Mouse (Mus musculus) embryonic facial prominence, embryonic 12.5 days (tissue): Measurements from ENCODE around the gene Fgd5. TPM values are rescaled to one million over a fixed set of nuclear protein-coding genes. Genes with fewer than 3 reads are reported as not detected.
"Not testable (repeated sequence)": the region's sequence is repeated elsewhere in the genome, so short reads cannot be mapped to it uniquely, and the experiment has no call there.

Experiments
- ATAC-seq: fragments of 200-750 bp; cut with Nextera tagmentation; 2 replicates; pipeline ENCODE4 v1.8.0; 2017; ENCODE audit not compliant: insufficient number of reproducible peaks, insufficient read depth, low FRiP score, low TSS enrichment
- H3K27ac ChIP-seq: fragments of 300-500 bp; sonication (generic); 2 replicates; pipeline ENCODE4 v1.5.1; 2016; ENCODE audit warnings: mild to moderate bottlenecking
- H3K27me3 ChIP-seq: fragments of 300-500 bp; sonication (generic); 2 replicates; pipeline ENCODE4 v1.6.1; 2016; ENCODE audit warnings: mild to moderate bottlenecking, moderate library complexity
- H3K36me3 ChIP-seq: fragments of 300-500 bp; sonication (generic); 2 replicates; pipeline ENCODE4 v1.6.1; 2016; ENCODE audit warnings: mild to moderate bottlenecking
- H3K4me1 ChIP-seq: fragments of 300-500 bp; sonication (generic); 2 replicates; pipeline ENCODE4 v1.6.1; 2016
- H3K4me2 ChIP-seq: fragments of 300-500 bp; sonication (generic); replicated peaks from 2 replicates; pipeline ENCODE4 v1.6.1; 2016; ENCODE audit warnings: mild to moderate bottlenecking, moderate library complexity
- H3K4me3 ChIP-seq: fragments of 300-500 bp; sonication (generic); 2 replicates; pipeline ENCODE4 v1.5.1; 2016; ENCODE audit warnings: mild to moderate bottlenecking
- H3K9ac ChIP-seq: fragments of 300-500 bp; sonication (generic); 2 replicates; pipeline ENCODE4 v1.6.1; 2016; ENCODE audit warnings: mild to moderate bottlenecking, moderate library complexity
- H3K9me3 ChIP-seq: fragments of 300-500 bp; sonication (generic); 2 replicates; pipeline ENCODE4 v1.6.1; 2016; ENCODE audit warnings: mild to moderate bottlenecking, moderate library complexity
- WGBS: fragments of 180-500 bp; shearing (Covaris S2); methylation state at CpG from one replicate; pipeline ENCODE4 v1.1.7; 2016; 5-methylcytosine and 5-hydroxymethylcytosine counted together
- polyA plus RNA-seq: library from polyadenylated mRNA; unstranded; fragments of >200 nt; fragmentation: Nextera tagmentation; extraction: Ambion mirVana; gene quantifications from 2 replicates; pipeline ENCODE4 v1.2.1, GENCODE M21; 2016

Gene Fgd5
- polyA plus RNA-seq, result 10.1 and 10.2 TPM in 2 replicates

DNA sequence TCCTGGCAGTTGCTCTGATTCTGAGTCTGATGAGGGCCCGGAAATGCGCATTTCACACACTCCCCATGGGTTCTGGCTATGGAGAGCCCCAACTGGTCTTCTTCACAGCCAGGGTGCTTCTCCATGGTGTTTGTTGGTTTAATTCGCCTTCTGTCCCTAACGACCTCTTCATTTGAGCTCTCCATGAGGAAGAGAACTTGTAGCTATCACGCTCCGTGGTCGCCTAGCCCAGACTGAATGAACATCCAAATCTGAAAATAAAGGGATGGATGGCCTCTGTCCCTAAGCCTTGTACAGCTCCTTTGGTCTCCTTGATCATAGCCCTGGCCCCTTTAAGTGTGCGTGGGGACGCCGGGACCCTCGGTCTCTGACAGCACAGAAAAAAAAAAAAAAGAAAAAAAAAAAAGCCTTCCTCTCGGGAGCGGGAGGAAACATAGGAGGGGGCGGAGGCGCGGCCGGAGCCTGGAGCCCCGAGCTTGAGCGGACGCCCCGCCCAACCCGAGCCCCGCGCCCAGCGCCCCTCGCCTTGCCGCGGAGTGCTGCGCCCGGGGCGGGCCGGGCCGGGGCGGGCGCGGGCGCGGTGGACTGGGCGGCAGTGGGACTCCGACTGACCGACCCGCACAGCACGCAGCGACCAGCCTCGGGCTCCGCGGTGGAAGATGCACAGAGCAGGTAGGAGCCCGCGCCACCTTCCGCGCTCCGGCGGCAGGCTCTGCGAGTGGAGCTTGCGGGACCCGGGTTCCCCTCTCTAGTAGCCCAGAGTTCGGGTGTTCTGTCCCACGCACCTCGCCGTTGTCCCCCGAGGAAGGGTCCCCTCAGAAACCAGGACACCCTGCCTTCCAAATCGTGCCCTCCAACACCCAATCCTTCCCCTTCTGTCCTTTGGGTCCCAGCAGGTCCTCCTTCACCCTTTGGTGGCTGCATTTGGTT is at the start of gene Fgd5:
TSS of gene Fgd5 (plus strand) at position 508 of the 930 bp plus-strand sequence.
- Histone ChIP-seq H3K4me2 (peak within 1 kb of the TSS; percentile 92), H3K4me3 (peak within 1 kb of the TSS; percentile 58), H3K9me3 (no peaks in the 10 kb centered on the region), H3K27me3 (peaks cover 37% of the 10 kb centered on the region), H3K9ac (peak within 1 kb of the TSS; percentile 51), H3K4me1 (peaks cover 7% of the 10 kb centered on the region; the same call in 1 of the 2 replicates), H3K36me3 (no peaks in the 10 kb centered on the region), H3K27ac (no peak within 1 kb of the TSS)
- WGBS, result 2% methylated on average over 48 of the region's 62 CpGs
- ATAC-seq, result peak; percentile 61; the same call in 1 of the 2 replicates

GRCm38 (mm10) chr6:91931231-91931630 is 47.4 kb upstream of the Fgd5 start:
- H3K9ac ChIP-seq, result no peak overlapping the region
- no peaks in the 10 kb centered on the region for H3K9me3 ChIP-seq
- no peak for ATAC-seq
- no peak overlapping the region for H3K27ac ChIP-seq
- H3K27me3 ChIP-seq, result no peaks in the 10 kb centered on the region
- WGBS, result 80% methylated on average over 5 of the region's 5 CpGs
- no peak overlapping the region for H3K4me2 ChIP-seq
- no peaks in the 10 kb centered on the region for H3K36me3 ChIP-seq
- H3K4me1 ChIP-seq, result no peaks in the 10 kb centered on the region
- no peak overlapping the region for H3K4me3 ChIP-seq

- ATAC-seq, result no peak
- no peaks in the 10 kb centered on the region for H3K36me3 ChIP-seq
- H3K27me3 ChIP-seq, result no peaks in the 10 kb centered on the region
- no peaks in the 10 kb centered on the region for H3K9me3 ChIP-seq
- WGBS, result 62% methylated on average over 4 of the region's 4 CpGs
- no peak overlapping the region for H3K27ac ChIP-seq
- no peak overlapping the region for H3K4me2 ChIP-seq
- no peak overlapping the region for H3K9ac ChIP-seq
- peaks cover 6% of the 10 kb centered on the region; the same call in 1 of the 2 replicates for H3K4me1 ChIP-seq
- H3K4me3 ChIP-seq, result no peak overlapping the region
Observed at GRCm38 (mm10) chr6:91938491-91938890, 40.2 kb upstream of the Fgd5 start.

- no peaks in the 10 kb centered on the region for H3K36me3 ChIP-seq
- H3K9me3 ChIP-seq, result no peaks in the 10 kb centered on the region
- H3K27ac ChIP-seq, result no peak overlapping the region
- no peak for ATAC-seq
- H3K27me3 ChIP-seq, result no peaks in the 10 kb centered on the region
- H3K4me1 ChIP-seq, result 0 out of 2 replicates have a peak, but pooled peaks cover 1% of the 10 kb centered on the region
- no peak overlapping the region for H3K4me2 ChIP-seq
- 88% methylated on average over 2 of the region's 2 CpGs for WGBS
- H3K4me3 ChIP-seq, result no peak overlapping the region
- H3K9ac ChIP-seq, result no peak overlapping the region
Observed at GRCm38 (mm10) chr6:91948426-91948825, 30.3 kb upstream of the Fgd5 start.

DNA sequence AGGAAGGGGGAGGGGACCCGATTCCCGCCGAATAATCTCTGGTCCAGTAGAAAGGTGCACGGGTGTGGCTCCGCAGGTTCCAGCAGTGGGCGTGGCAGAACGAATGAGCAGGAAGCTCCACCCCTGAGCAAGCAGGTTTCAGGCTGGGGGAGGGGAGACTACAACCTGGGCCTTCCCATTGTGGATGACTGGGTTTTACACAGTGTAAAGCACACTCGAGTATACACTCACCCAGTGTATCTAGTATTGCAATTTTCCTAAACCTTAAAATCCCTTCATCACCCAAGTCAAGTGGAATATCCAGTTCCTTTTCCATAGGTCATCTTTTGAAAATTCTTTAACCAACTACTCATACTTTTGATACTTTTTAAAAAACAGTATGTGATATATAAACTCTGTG is 20.7 kb upstream of the Fgd5 start:
- not testable (repeated sequence) for ATAC-seq
- WGBS, result 15% methylated on average over 3 of the region's 8 CpGs

GRCm38 (mm10) chr6:91960028-91960811 is 18.5 kb upstream of the Fgd5 start:
- Histone ChIP-seq H3K27ac (peak overlapping the region; percentile 32; the same call in 1 of the 2 replicates), H3K4me2 (no peak overlapping the region; the same call in 1 of the 2 replicates), H3K9me3 (no peaks in the 10 kb centered on the region), H3K9ac (no peak overlapping the region), H3K27me3 (no peaks in the 10 kb centered on the region), H3K36me3 (no peaks in the 10 kb centered on the region), H3K4me3 (no peak overlapping the region), H3K4me1 (0 out of 2 replicates have a peak, but pooled peaks cover 11% of the 10 kb centered on the region)
- no peak for ATAC-seq
- WGBS, result 35% methylated on average over 8 of the region's 8 CpGs

More for the DNA sequence above, 20.7 kb upstream of the Fgd5 start:
- H3K4me1 ChIP-seq, result 0 out of 2 replicates have a peak, but pooled peaks cover 15% of the 10 kb centered on the region
- not testable (repeated sequence) for H3K27ac ChIP-seq, H3K27me3 ChIP-seq, H3K9ac ChIP-seq, H3K36me3 ChIP-seq, H3K4me2 ChIP-seq, H3K9me3 ChIP-seq, H3K4me3 ChIP-seq

- Histone ChIP-seq H3K4me1 (0 out of 2 replicates have a peak, but pooled peaks cover 11% of the 10 kb centered on the region), H3K9ac (no peak overlapping the region), H3K9me3 (no peaks in the 10 kb centered on the region), H3K27ac (no peak overlapping the region), H3K4me3 (no peak overlapping the region), H3K4me2 (no peak overlapping the region), H3K36me3 (no peaks in the 10 kb centered on the region), H3K27me3 (no peaks in the 10 kb centered on the region)
- ATAC-seq, result no peak
- WGBS, result 34% methylated on average over 4 of the region's 4 CpGs
Observed at GRCm38 (mm10) chr6:91963429-91963828, 15.2 kb upstream of the Fgd5 start.

DNA sequence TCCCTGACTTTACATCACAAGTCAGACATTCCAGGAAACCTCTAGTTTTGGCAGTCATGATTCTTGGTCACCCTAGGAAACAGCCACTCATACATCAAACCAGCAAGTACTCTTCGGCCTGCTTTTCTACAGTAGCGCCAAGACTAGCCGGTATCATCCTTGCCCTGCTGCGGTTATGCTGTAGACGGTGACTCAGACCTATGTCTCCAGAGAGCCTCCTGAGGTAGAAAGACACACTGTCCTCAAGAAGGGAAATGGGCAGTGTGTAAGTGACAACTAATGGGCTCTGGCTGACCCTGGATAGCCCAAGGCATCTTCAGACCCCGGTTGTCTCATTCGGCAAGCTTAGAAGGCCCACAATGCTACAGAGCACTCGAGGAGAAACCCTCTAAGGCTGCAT is 13.6 kb upstream of the Fgd5 start:
- ATAC-seq, result no peak
- H3K9me3 ChIP-seq, result no peaks in the 10 kb centered on the region
- no peak overlapping the region for H3K4me3 ChIP-seq
- no peak overlapping the region for H3K9ac ChIP-seq
- H3K27me3 ChIP-seq, result no peaks in the 10 kb centered on the region
- no peak overlapping the region for H3K4me2 ChIP-seq
- no peak overlapping the region for H3K27ac ChIP-seq
- no peaks in the 10 kb centered on the region for H3K36me3 ChIP-seq
- H3K4me1 ChIP-seq, result 0 out of 2 replicates have a peak, but pooled peaks cover 8% of the 10 kb centered on the region
- 84% methylated on average over 8 of the region's 8 CpGs for WGBS

DNA sequence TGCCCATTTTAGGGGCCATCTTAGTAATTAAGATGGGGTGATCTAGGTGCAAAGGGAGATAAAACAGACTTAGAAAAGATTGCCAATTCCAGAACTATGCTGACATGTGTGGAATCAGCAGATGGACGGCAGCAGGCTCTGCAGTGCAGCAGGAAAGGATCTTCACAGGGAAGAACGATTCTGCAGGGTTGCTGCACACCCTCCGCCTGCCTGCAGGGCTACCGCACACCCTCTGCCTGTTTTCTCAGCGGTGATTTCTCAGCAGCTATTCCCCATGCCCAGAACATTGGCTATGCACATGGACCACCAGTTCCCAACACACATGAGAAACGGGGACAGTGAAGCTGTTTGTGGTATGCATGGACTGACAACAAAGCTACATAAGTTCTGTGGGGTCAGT is 12.7 kb upstream of the Fgd5 start:
- Histone ChIP-seq H3K4me3 (no peak overlapping the region), H3K9ac (no peak overlapping the region), H3K9me3 (no peaks in the 10 kb centered on the region), H3K4me2 (no peak overlapping the region), H3K27ac (no peak overlapping the region), H3K4me1 (no peaks in the 10 kb centered on the region), H3K36me3 (no peaks in the 10 kb centered on the region), H3K27me3 (no peaks in the 10 kb centered on the region)
- WGBS, result 52% methylated on average over 6 of the region's 6 CpGs
- no peak for ATAC-seq

DNA sequence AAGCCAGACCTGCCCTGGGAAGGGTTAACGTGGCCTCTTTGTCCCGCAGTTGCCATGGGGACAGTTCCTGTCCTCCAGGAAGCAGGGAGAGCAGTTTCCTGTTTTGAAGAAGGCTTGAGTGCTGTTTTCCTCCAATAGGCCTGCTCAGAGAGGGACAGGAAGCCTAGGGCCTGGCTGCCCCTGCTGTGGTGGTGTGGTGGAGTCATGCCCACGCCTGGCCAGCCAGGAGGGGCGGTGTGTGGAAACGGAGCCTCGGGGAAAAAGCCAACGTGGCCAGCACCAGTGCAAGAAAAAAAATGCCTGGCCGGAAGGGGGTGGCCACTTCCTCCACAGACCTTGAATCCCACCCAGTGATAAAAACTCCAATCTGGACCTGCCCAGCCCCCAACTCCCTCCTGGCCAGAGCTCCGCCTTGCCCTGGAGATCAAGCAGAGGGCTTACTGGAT is 6.5 kb upstream of the Fgd5 start:
- Histone ChIP-seq H3K36me3 (no peaks in the 10 kb centered on the region), H3K4me2 (no peak overlapping the region), H3K9ac (no peak overlapping the region), H3K4me1 (peaks cover 9% of the 10 kb centered on the region; the same call in 1 of the 2 replicates), H3K27me3 (0 out of 2 replicates have a peak, but pooled peaks cover 3% of the 10 kb centered on the region), H3K4me3 (no peak overlapping the region), H3K9me3 (no peaks in the 10 kb centered on the region), H3K27ac (no peak overlapping the region)
- WGBS, result 35% methylated on average over 9 of the region's 9 CpGs
- no peak for ATAC-seq

DNA sequence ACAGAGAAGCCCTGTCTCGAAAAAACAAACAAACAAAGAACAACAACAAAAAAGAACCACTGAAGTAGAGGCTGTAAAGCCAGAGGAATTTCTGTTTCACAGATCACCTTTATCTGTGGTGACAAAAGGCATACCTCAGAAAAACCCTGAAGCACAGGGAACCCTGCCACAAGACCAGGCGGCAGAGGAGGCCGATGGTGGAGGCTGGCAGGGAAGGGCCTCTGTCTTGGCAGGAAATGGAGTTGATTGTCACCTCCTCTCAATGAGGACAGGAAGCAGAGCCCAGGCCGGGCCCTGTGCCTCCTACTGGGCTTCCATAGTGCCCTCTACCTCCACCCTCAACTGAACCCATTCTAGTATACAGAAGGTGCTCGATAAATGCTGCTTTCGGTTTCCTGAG is 4.7 kb upstream of the Fgd5 start:
- H3K4me1 ChIP-seq, result peaks cover 13% of the 10 kb centered on the region; the same call in 1 of the 2 replicates
- H3K9ac ChIP-seq, result no peak overlapping the region
- no peak overlapping the region for H3K4me2 ChIP-seq
- H3K27ac ChIP-seq, result no peak overlapping the region
- ATAC-seq, result no peak
- 70% methylated on average over 6 of the region's 6 CpGs for WGBS
- H3K36me3 ChIP-seq, result no peaks in the 10 kb centered on the region
- H3K4me3 ChIP-seq, result no peak overlapping the region
- peaks cover 16% of the 10 kb centered on the region for H3K27me3 ChIP-seq
- no peaks in the 10 kb centered on the region for H3K9me3 ChIP-seq
